Mouse (Mus musculus) kidney, adult 9 months (tissue): ENCODE data around the gene Srrm4.

Experiments
- DNase-seq: peaks from one replicate; pipeline ENCODE4 v3.0.0; 2022

Gene Srrm4

DNA sequence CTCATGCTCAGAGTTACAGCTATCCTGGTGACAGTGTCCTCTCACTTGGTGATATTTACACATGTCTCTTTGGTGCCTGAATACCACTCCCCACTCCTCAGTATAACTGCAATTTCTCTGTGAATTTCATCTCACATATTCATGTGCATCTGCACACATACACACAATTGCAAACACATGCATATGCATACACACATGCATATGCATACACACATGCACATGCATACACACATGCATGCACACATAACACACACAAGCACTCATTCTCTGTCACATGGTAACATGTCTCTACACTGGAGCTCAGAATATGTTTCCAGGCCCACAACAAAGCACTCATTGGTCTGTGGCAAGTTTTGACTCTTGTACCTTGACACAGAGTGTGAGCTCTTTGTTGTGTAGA is 39.0 kb downstream of the Srrm4 start:
- no peak for DNase-seq

DNA sequence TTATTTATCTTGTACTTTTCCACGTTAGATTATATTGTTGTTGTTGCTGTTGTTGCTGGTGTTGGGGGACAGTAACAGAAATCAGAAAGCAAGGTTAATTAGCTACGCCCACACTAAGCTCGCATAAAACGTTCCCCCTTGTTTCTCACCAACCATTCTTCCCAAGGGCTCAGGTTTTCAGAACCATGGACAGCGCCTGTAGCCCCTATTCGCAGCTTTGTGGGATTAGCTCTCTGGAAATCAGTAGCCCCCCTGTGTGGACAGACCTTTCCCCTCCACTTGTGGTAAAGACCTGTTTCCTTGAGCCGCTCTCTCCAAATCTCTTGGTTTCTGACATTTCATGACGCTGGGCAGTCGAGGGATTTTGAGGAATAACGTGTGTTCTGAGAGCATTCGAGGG is 45.9 kb downstream of the Srrm4 start:
- no peak for DNase-seq

DNA sequence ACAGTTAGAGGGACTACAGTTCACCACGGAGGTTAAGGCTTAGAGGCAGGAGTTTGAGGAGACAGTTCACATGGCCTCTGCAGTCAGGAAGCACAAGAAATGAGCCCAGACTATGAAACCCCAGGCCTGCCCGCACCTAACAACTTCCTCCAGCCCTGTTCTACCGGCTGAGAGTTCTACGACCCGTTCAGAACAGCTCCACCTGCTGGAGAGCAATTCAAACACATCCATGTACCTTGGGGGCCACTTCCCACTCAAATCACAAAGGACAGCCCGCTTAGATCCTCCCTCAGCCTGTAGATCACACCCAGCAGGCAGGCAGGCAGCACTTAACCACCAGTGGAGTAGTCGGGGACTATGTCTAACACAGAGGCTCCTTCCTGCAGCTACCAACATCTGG is 49.3 kb downstream of the Srrm4 start:
- no peak for DNase-seq

DNA sequence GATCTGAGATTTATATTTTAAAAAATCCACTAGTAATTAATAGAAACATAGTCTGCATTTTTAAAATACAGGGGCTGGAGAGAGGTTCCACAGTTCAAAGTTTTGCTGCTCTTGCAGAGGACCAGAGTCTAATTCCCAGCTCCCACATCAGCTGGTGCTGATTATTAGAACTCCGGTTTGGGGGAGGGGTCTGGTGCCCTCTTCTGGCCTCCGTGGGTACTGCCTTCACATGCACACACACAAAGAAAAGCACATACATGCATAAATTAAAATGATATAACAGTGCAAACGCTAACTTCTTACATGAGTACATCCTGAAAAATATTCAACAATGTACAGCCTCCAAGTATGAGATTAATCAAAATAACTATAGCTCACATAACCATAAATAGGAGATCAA is 50.5 kb downstream of the Srrm4 start:
- DNase-seq = no peak

DNA sequence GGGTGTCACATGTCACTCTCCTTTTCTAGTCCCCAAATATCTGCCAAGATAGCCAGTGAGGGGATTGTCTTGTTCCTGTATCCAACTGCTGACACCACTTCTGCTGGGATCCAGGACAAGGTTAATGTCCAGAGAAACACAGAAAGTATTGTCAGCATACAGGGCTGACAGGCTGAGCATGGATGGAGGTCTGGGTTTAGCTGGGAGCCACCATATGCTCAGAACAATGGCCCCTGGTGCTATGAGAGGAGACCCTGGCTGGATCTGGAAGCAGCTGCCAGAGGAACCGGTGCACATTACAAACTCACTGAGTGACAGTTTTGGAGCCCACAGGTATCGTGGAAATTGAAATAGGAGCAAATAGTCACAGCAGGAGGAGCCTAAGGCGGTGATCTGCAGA is 52.3 kb downstream of the Srrm4 start:
- DNase-seq = no peak

DNA sequence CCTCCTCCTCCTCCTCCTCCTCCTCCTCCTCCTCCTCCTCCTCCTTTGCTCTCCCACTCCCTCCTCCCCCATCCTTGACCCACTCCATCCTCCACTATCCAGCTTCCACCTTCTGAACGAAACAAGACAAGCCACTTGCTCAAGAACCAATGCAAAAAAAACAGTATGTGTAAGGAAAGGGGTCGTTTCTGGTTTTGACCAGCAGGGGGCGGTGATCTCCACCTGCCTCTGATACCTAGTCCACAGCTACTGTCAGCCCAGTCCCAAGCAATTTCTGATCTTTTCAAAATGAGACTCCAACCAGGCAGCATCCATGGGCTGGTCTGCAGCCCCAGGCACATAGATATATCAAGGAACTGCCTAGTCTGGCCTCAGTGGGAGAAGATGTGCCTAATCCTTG is 53.1 kb downstream of the Srrm4 start:
- no peak for DNase-seq

DNA sequence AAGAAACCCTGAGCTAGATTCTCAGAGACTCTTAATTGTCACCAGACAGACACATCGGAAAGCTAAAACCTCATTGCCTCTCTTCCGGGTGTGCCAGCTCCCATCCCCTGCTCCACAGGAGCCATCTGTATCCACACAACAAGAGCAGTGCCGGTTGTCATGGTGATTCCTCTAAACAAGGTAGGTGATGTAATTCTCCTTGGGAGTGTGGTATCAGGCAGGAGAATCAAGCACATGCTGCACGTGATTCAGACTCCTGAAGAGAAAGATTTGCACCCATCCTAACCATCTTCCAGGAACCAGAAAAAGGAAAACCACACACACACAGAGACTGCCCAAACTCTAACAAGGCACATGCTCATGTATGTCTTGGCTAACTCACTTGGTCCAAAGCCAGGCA is 65.3 kb downstream of the Srrm4 start:
- DNase-seq = no peak

DNA sequence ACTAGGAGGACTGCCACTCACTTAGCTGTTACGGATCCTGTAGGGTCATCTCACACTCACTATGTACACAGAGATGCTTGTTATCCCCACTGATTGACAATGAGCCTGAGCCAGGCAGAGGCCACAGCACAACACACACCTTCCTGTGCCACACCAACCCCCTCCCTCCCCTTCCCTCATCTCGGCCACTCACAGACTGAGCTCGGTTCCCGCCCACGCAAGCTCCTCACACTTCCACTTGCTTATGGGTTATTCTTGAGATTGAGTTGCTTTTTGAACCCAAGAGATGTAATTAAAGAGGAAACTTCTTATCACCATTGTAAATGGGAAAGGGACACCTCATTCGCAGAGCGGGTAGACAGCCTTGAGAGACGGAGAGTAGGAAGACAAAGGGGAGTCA is 66.3 kb downstream of the Srrm4 start:
- no peak for DNase-seq

DNA sequence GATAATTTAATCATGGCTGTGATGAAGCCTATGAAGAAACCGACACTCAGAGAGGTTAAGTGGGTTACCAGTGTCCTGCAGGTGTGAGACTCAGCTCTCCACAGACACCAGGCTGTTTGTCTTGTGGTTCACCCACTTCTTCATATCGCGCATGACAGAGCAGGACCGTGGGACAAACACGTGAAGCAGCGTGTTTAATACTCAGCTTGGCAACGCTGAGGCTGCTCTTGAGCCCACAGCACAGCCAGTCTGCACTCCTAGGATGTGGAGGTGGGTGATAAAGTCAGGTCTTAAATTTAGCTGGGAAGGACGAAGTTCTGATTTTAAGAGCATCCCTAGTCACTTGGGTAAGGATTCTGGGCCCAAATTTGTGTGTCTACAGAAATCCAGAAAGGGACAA is 68.1 kb downstream of the Srrm4 start:
- no peak for DNase-seq

DNA sequence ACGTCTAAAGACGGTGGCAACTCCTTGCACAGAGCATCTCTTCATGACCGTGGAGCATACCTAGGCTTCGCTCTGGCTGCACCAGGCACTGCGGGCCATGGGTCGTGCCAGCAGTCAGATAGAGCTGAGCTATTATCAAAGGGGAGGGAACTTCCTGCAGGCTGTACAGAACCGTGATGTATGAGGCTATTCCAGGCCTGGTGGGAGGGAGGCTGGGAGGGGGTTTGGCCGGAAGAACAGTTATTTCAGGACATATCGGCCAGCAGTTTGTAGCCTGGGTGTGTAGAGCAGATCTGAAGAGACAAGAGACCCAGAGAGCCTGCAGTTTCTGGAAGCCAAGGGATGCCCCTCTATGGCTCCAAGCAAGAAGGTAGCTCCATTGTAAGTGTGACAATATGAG is 68.5 kb downstream of the Srrm4 start:
- DNase-seq = peak; percentile 34

DNA sequence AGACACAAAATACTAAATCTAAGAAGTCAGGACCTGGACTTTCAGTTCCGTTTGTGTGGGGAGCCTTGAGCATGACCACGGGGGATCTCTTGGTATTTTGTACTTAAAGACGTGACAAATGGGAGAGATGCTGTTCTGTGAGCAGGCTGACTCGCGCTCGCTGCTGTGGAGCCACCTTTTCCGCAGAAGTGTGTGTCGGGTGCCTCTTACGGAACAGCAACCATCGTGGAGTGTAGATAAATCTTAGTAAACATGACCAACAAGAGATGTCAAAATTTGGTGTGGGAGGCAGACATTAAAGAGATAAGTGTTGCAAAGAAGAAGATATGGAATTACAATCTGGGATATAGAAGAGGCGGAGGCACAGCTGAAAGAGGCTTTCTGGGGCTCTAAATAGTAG is 69.3 kb downstream of the Srrm4 start:
- DNase-seq = no peak

DNA sequence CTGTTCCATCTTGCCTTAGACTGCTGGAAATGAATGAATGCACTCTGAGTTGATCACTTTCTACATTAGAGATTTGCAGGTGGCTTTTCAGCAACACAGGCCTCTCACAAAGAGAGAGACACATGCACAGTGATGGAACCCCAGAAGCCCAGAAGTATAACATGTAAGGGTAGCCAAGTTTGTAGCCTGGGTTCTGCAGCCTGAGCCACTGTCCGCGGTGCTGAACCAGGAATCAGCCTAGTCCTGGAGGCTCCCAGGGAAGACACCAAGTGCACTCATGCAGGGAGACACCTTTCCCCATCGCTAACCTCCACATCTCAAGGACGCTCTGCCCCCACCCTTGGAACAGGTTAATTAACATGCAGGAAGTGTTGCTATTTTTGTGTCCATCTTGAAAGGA is 73.6 kb downstream of the Srrm4 start:
- DNase-seq = no peak

DNA sequence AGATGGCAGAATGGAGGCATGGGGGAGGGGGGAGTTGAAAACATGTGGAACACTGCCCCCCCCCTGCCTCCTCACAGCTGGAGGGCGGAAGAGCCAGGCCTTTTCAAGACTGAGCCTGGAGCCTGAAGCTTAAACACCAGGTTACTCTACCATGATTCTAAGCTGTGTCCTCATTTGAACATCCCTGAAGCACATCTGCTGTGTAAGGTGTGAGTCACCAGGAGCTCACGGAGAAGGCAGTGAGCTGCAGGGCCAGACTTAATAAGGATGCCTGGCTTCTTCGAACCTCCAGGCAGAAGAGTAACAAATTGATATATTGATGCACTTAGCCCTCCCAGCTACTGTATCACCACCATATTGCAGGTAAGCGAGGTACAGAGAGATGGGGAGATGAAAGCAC is 79.5 kb downstream of the Srrm4 start:
- no peak for DNase-seq

DNA sequence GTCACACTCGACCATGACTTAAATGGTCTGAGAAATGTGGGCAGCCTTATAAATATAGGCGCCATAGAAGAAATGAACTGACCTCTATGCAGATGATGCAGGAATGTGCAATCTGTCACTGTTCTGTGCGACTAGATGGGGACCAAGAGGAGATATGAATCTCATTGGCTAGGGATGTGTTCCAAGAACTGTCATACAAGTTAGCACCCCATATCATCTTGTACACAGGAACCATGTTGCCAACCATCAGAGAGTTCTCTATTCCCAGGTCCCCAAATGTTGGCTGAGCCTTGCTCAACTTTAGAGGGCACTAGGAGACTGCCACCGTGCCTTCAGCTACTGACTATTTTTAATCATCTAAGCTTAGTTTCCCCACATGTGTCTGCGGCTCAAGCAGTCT is 81.4 kb downstream of the Srrm4 start:
- no peak for DNase-seq

DNA sequence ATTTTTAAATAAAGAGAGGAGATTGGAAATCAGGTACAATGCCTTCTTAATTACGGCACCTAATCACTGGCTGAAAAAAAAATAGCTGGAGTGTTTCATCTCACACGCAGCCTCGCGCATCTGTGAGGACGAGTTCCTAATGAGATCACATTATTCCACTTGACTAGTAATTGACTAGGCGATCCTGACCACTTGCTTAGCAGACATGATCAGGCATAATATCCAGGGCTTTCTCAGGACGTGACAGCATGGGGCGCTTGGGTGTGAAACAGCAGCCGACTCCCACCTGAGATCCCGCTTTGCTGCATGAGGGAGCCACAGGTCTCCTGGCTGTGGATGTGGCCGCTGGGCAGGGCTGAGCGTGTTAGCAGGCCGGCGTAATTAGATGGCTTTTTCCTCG is 90.3 kb downstream of the Srrm4 start:
- no peak for DNase-seq

DNA sequence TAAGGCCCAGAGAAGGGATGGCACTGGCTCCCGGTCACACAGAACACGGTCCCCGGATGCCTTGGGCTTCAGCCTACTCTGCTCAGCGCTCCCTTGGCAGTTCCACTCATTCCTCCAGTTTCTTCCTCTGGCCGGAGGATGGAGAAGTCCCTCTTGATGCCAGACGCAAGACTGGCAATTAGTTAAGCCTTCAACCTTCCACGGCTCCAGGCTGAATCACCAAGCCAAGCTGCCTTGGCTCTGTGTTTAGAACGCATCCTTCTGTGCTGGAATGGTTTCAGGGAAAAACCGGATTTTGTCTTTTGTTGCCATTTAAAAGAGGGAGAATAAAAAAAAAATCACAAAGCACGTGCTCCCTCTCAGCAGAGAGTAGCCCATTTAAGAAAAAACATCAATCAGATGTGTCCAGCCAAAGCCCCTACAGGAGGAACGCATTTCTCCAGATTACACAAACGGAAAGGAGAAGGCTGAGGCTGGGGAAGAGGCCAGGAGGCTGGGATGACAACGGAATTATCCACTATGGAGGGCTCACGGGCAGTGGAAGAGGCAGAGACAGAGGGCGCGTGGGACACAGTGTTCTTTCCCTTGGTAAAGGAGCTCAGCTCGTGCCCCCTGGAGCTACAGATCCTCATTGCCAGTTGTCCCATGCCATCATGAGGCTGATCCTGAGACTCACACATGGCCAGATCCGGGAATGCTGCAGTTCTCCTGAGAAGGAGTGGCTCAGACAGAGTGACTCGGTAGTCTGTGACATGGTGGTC is 92.6 kb downstream of the Srrm4 start:
- no peak for DNase-seq

DNA sequence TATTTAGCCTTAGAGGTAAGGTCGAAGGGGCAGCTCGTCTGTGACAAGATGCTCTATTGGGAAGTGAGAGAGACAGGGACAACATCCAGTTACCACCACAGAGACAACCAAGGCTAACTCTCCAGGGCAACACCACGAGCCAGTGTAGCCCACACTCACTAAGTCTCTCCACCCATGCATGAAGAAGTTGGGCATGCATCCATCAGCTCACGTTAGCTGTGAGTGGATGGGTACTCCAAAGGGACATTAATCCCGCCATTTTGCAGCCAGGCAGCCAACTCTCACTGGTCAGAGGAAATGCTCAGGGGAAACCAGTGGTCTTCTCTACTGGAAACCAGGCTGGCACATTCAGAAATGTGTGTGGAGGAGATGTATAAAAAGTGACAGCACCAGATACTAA is 93.8 kb downstream of the Srrm4 start:
- DNase-seq = no peak

DNA sequence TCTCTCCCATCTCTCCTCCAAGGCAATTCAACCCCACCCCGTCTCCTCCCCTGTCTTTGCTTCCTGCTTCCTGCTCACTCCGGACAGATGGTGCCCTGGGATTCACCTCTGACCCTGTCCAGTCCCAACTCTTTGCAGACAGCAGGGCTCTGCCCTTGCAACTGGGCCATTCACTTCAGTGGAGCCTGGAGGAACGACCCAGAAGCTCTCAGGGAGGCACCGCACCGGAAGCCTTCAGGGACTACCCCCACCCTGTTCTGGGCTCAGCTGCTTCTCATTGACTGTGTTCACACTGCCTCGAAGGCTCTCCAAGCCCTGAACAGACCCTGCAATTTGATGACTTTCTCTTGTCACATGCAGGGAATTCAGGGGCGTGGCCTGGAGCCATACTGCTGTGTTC is 94.4 kb downstream of the Srrm4 start:
- peak; percentile 43 for DNase-seq

DNA sequence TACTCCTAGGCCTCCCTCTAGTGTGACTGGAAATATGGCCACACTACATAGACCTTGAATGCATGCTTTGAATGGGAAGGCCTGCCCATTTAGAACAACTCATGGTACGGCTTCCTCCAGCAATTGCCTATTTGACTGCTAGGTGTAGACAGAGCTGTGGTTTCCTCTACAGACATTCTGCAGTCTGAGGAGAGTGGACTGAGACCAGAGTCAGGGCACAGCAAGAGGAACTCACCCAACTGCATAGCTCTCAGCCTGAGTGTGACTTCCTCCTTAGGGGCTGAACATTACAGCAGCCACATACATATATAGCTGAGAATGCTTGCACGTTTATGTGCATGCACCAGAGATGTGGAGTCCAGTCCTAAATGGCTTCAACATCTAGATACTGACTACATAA is 94.9 kb downstream of the Srrm4 start:
- no peak for DNase-seq

DNA sequence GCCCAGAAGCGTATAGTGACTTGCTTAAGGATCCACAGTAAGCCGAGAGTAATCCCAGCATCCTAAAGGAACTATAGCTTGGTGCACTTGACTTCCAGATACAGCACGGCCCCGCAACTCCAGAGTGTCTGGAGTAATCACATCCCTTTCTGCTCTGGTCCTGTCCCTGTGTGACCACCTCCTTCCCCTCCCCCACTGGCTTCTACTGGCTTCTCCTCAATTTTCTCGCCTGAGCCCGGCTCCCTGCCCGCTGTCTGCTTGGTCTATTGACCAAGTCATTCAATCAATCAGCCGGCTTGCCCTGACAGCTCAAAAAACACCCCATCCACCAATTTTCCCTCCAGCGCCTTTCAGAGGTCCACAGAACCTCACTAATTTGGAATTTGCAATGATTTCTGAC is 96.2 kb downstream of the Srrm4 start:
- no peak for DNase-seq

DNA sequence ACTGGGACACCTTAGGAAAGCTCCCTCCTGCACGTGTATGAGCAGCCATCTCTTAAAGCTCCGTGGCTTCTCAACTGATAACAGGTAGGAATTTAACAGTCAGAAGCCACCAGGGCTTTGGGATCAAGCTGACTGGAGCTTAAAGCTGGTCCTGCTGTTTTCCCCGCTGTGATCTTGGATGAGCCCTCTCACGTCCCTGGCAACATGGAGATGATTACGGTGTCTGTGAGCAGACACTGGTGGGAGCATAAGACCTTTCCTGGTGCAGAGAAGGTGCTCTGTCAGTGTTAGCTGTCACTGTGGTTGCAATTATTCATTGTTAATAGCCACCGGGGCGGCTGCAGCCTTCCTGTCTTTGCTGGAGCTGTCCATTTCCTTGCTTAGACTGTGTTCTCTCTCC is 97.2 kb downstream of the Srrm4 start:
- DNase-seq = no peak

DNA sequence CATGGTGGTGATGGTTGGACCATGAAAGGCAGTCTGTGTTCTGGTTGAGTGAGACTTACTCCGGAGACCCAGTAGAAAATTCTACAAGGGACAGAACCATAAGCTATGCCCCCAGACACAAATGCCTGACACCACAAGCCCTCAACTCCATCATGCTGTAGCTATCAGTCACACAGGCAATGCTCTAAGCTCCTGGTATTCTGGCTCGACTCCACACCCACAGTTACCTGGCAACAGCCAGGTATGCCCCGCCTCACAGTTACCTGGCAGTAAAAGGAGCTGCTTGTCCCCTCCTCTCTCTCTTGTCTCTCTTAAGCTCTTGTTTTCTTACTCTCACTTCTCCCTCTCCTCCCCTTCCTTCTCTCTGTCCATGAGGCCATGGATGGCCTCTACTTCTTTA is 98.9 kb downstream of the Srrm4 start:
- DNase-seq = no peak

DNA sequence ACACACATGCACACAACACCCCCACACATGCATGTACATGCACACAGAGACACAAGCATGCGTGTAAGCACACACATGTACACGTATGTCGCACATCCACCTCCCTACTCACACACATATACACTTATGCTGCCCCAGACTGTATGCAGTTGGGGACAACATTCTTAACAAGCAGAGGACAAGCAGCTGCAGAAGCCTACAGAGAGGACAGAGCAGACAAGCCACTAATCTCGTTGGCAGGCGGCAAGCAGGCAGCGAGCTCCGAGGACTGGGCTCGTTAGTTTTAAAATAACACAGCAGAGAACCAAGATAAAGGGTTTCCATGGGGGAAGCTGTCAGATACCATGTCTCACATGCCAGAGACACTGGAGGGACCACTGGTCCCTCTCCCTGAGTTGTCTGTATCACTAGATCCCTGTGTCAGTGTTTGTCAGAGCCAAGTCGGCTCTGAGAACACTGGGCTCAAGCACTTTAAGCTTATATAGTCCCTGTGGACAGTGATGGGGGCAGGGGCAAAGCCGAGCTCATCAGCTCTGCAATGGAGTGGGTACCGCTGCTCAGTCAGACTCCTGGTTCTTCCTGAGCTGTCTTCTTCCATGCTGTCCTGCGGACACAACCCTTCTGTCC is 99.7 kb downstream of the Srrm4 start:
- DNase-seq = no peak

DNA sequence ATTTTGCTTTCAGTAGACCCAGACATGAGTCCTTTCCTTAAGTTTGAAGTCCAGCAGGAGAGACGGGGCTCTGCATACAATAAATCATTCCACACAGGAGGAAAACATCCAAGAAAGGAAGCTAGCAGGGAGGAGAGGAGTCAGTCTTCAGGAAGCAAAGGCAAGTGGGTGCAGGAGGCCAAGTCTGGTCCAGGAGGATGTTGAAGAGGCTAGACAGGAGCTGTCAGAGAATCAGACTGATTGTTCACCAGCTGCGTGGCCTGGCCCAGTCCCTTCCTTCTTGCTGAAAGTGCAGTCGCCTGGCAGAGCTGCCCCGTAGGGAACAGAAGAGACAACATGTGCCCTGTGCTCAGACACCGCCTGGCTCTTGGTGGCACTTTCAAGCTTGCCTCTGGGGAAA is 100.8 kb downstream of the Srrm4 start:
- DNase-seq = peak; percentile 38

DNA sequence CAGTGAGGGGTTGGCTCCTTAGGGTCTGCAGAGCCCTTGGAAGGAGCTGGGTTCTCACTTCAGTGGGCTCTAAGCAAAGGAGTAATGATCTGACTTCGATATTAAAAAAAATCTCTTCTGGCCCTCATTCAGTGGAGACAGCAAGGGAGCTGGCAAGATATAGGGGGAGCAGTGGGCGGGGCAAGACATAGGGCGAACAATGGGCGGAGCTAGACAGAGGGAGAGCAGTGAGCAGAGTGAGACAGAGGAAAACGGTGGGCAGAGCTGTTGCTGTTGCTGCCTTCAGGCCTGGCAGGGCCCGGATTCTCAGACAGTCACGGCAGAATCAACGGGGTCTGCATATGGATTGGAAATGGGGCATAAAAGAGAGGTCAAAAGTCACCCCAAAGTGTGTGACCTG is 102.0 kb downstream of the Srrm4 start:
- no peak for DNase-seq
